Mouse (Mus musculus): ENCODE results near the gene Pias1. TPM values are rescaled to one million over a fixed set of nuclear protein-coding genes. Genes with fewer than 3 reads are reported as not detected.

Pias1 gene
- polyA plus RNA-seq (2014; fragmentation: Nextera tagmentation; extraction: Ambion mirVana): 54.6 and 61.1 TPM in 2 replicates

DNA sequence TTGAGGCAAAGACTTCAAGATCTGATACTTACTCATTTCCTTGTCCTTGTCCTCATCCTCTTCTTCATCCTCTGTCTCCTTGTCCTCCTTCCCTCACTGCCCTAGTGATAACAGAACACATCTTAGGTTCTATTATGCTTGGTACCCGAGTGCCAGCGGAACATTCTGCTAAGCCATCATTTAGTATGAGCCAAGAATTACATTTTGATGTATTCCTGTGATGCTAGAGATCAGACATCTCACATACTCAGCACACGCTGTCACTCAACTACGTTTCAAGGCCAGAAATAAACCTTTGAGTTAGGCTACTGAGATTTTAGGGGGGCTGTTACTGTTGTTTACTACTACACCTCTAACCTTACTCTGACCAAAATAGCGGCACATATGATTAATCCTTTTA lies at the start of gene Pias1:
TSS of gene Pias1 (minus strand) at position 101 of the 400 bp plus-strand sequence.
- H3K4me1 ChIP-seq (replicated peaks; ENCODE audit: control insufficient read depth, insufficient read depth, low read length): no peaks in the 10 kb centered on the region
- H3K9me3 ChIP-seq (ENCODE audit: control insufficient read depth, low read length): no peaks in the 10 kb centered on the region
- no peak within 1 kb of the TSS for H3K9ac ChIP-seq
- no peaks in the 10 kb centered on the region for H3K36me3 ChIP-seq (replicated peaks; ENCODE audit: control insufficient read depth, insufficient read depth)
- WGBS: 89% methylated on average over 5 of the region's 5 CpGs
- H3K27ac ChIP-seq: no peak within 1 kb of the TSS
- no peaks in the 10 kb centered on the region for H3K27me3 ChIP-seq (ENCODE audit: control insufficient read depth, insufficient read depth, low read length)
- H3K4me2 ChIP-seq (replicated peaks): no peak within 1 kb of the TSS
- H3K4me3 ChIP-seq (replicated peaks; ENCODE audit: low read length): no peak within 1 kb of the TSS
- no peak for DNase-seq (ENCODE audit: low spot score)
- no peak for ATAC-seq (ENCODE audit: low FRiP score)

DNA sequence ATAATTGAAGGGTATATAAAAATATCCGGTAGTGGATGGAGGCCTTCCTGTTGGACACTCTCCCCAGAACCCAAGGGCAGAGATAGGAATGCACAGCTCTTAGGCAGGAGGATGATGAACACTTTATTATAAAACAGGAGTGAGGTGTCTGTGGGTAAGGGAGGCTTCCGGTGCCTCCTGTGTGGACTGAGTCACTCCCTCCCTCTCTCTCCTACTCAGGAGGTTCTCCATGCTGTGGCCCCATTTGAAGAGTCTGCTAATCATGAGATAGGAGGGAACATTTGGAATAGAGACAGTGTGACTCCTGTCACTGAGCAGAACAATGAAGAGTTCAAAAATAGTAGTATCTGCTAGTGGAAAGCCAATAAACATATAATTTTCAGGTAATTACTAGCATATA lies 47.7 kb upstream of the Pias1 start:
- WGBS: 88% methylated on average over 2 of the region's 2 CpGs
- no peaks in the 10 kb centered on the region for H3K9me3 ChIP-seq (ENCODE audit: control insufficient read depth, low read length)
- no peaks in the 10 kb centered on the region for H3K36me3 ChIP-seq (replicated peaks; ENCODE audit: control insufficient read depth, insufficient read depth)
- H3K27me3 ChIP-seq (ENCODE audit: control insufficient read depth, insufficient read depth, low read length): no peaks in the 10 kb centered on the region
- H3K4me1 ChIP-seq (replicated peaks; ENCODE audit: control insufficient read depth, insufficient read depth, low read length): no peaks in the 10 kb centered on the region
- H3K4me2 ChIP-seq (replicated peaks): no peak overlapping the region
- H3K4me3 ChIP-seq (replicated peaks; ENCODE audit: low read length): no peak overlapping the region
- no peak for ATAC-seq (ENCODE audit: low FRiP score)
- no peak overlapping the region for H3K9ac ChIP-seq
- no peak overlapping the region for H3K27ac ChIP-seq
- DNase-seq (ENCODE audit: low spot score): no peak

DNA sequence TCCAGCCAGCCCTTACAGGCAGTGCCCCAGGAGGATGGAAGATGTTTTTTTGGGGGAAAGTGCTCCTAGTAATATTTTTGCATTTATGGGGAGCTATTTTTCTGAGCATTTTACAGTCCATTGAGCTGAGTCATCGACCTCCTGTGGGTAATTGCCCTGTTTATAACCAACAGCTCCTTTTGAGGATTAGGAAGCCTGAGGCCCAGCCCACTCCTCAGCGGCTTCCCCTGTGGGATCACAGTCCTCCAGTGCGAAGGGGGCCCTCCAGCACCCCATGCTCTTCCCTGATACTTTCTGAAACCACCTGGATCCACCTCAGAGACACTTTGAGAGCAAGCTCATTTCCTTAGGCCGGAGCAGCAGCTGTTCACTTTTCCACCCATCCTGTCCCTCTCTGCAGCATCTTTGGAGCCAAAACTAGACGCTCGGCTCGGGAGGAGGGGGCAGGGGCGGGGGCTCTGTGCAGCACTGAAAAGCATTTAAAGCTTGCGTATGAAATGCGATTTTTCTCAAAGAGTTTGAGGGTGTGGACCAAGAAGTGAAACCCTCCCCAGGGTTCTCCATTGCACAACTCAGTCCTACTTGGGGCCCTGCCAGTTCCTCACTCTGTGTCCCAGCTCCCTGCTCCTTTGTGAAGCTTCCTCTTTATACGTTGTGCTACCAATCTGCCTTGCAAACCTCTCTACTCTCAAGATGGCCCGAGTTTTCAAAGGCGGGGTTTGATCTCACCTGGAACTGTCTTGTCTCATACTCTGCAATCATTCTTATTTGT lies 43.5 kb upstream of the Pias1 start:
- ATAC-seq (ENCODE audit: low FRiP score) (no peak), DNase-seq (ENCODE audit: low spot score) (no peak)
- no peaks in the 10 kb centered on the region for H3K9me3 ChIP-seq (ENCODE audit: control insufficient read depth, low read length)
- no peaks in the 10 kb centered on the region for H3K27me3 ChIP-seq (ENCODE audit: control insufficient read depth, insufficient read depth, low read length)
- H3K27ac ChIP-seq: no peak overlapping the region
- no peaks in the 10 kb centered on the region for H3K36me3 ChIP-seq (replicated peaks; ENCODE audit: control insufficient read depth, insufficient read depth)
- no peak overlapping the region for H3K9ac ChIP-seq
- no peaks in the 10 kb centered on the region for H3K4me1 ChIP-seq (replicated peaks; ENCODE audit: control insufficient read depth, insufficient read depth, low read length)
- H3K4me2 ChIP-seq (replicated peaks): no peak overlapping the region
- WGBS: 70% methylated on average over 13 of the region's 13 CpGs
- no peak overlapping the region for H3K4me3 ChIP-seq (replicated peaks; ENCODE audit: low read length)

DNA sequence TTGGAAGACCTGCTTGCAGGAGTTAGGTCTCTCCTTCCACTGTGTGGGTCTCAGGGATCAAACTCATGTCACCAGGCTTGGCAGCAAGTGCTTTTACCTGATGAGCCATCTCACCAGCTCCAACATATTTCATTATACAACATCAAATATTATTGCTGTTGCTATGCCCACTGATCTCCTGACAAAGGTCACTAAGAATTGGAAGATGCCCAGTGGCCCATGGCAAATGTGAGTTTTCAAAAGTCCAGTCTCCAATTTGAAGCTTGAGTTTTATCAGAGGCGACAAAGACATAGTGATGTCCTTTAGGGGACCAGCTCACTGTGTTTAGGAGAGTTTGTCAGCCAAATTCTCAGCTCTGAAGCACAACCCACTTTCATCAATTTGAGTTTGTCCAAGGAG lies 34.8 kb upstream of the Pias1 start:
- Histone ChIP-seq H3K27me3 (ENCODE audit: control insufficient read depth, insufficient read depth, low read length) (no peaks in the 10 kb centered on the region), H3K9ac (no peak overlapping the region), H3K4me1 (replicated peaks; ENCODE audit: control insufficient read depth, insufficient read depth, low read length) (no peaks in the 10 kb centered on the region), H3K36me3 (replicated peaks; ENCODE audit: control insufficient read depth, insufficient read depth) (no peaks in the 10 kb centered on the region), H3K27ac (no peak overlapping the region), H3K9me3 (ENCODE audit: control insufficient read depth, low read length) (0 out of 2 replicates have a peak, but pooled peaks cover 1% of the 10 kb centered on the region), H3K4me2 (replicated peaks) (no peak overlapping the region), H3K4me3 (replicated peaks; ENCODE audit: low read length) (no peak overlapping the region)
- 89% methylated on average over 1 of the region's 1 CpGs for WGBS
- ATAC-seq (ENCODE audit: low FRiP score) (no peak), DNase-seq (ENCODE audit: low spot score) (no peak)

DNA sequence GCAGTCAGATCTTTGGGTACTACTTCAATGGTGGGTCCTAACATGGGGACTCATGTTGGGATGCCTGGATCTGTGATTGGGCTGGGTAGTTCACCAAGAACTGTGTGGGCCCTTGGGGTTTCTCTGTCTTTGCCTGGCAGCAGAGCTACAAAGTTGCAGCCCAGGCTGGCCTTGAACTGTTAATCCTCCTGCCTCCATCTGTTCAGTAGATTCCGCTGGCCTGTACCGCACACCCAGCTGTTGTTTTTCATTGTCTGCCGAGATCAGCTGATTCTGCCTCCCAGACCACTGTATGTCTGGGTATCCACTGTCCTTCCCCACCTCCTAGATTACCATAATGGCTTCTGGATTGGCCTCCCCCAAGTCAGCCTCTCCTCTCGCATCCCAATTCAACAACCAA lies 19.6 kb upstream of the Pias1 start:
- Histone ChIP-seq H3K9me3 (ENCODE audit: control insufficient read depth, low read length) (0 out of 2 replicates have a peak, but pooled peaks cover 2% of the 10 kb centered on the region), H3K9ac (no peak overlapping the region), H3K4me2 (replicated peaks) (no peak overlapping the region), H3K4me3 (replicated peaks; ENCODE audit: low read length) (no peak overlapping the region), H3K4me1 (replicated peaks; ENCODE audit: control insufficient read depth, insufficient read depth, low read length) (no peaks in the 10 kb centered on the region), H3K27ac (no peak overlapping the region), H3K27me3 (ENCODE audit: control insufficient read depth, insufficient read depth, low read length) (no peaks in the 10 kb centered on the region), H3K36me3 (replicated peaks; ENCODE audit: control insufficient read depth, insufficient read depth) (no peaks in the 10 kb centered on the region)
- no peak for DNase-seq (ENCODE audit: low spot score)
- ATAC-seq (ENCODE audit: low FRiP score): no peak
- WGBS: 93% methylated on average over 4 of the region's 4 CpGs

DNA sequence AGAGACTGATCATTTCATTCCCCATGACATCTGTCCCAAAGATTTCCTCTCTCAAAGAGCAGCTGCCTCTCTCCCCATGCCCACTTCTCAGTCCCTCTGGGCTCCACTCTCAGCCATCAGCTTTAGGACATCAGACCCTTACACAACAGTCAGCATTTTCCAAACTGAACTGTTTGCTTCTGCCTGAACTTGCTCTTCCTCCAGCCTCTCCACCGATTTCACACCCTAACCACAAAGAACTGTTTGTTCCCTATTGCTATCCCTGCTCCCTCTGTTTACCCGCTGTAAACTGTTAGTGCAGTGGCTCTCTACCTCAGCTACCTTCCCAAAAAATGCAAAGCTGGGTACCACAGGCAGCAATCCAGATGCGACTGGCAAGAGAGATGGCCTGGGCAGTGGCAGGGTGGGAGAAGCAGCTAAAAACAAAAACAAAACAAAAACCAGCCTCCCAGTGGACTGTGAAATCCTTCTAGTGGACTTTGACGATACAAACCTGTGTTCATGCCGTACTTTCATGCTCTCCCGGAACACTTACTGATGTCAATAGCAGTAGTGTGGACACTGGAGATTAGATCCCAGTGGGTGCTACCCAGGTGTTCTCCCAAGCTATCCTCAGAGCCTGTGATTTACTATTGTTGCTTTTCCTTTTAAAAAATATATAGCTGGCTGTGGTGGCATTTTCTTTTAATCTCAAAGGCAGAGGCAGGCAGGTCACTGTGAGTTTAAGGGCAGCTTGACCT lies 18.5 kb upstream of the Pias1 start:
- DNase-seq (ENCODE audit: low spot score) (no peak), ATAC-seq (ENCODE audit: low FRiP score) (no peak)
- H3K9me3 ChIP-seq (ENCODE audit: control insufficient read depth, low read length): 0 out of 2 replicates have a peak, but pooled peaks cover 2% of the 10 kb centered on the region
- H3K4me3 ChIP-seq (replicated peaks; ENCODE audit: low read length): no peak overlapping the region
- no peak overlapping the region for H3K27ac ChIP-seq
- H3K4me2 ChIP-seq (replicated peaks): no peak overlapping the region
- H3K36me3 ChIP-seq (replicated peaks; ENCODE audit: control insufficient read depth, insufficient read depth): no peaks in the 10 kb centered on the region
- 85% methylated on average over 6 of the region's 6 CpGs for WGBS
- no peaks in the 10 kb centered on the region for H3K4me1 ChIP-seq (replicated peaks; ENCODE audit: control insufficient read depth, insufficient read depth, low read length)
- no peaks in the 10 kb centered on the region for H3K27me3 ChIP-seq (ENCODE audit: control insufficient read depth, insufficient read depth, low read length)
- no peak overlapping the region for H3K9ac ChIP-seq

DNA sequence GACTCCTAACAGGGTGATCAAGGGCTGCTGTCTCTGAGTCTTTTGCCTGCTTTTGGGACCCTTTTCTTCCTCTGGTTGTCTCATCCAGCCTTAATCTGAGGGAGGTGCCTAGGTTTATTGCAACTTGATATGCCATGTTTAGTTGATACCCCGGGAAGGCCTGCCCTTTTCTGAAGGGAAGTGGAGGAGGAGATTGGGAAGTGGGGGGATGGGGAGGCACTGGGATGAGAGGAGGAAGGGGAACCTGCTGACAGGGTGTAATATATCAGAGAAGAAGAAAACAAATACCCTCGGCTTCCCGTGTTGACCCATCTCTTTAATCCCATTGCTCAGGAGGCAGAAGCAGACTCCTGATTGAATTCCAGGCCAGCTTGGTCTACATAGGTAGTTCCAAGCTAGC lies 10.8 kb upstream of the Pias1 start:
- no peaks in the 10 kb centered on the region for H3K36me3 ChIP-seq (replicated peaks; ENCODE audit: control insufficient read depth, insufficient read depth)
- no peak overlapping the region for H3K9ac ChIP-seq
- 66% methylated on average over 3 of the region's 3 CpGs for WGBS
- DNase-seq (ENCODE audit: low spot score): no peak
- no peak for ATAC-seq (ENCODE audit: low FRiP score)
- no peak overlapping the region for H3K27ac ChIP-seq
- no peaks in the 10 kb centered on the region for H3K27me3 ChIP-seq (ENCODE audit: control insufficient read depth, insufficient read depth, low read length)
- no peak overlapping the region for H3K4me2 ChIP-seq (replicated peaks)
- no peak overlapping the region for H3K4me3 ChIP-seq (replicated peaks; ENCODE audit: low read length)
- no peaks in the 10 kb centered on the region for H3K9me3 ChIP-seq (ENCODE audit: control insufficient read depth, low read length)
- H3K4me1 ChIP-seq (replicated peaks; ENCODE audit: control insufficient read depth, insufficient read depth, low read length): no peaks in the 10 kb centered on the region

DNA sequence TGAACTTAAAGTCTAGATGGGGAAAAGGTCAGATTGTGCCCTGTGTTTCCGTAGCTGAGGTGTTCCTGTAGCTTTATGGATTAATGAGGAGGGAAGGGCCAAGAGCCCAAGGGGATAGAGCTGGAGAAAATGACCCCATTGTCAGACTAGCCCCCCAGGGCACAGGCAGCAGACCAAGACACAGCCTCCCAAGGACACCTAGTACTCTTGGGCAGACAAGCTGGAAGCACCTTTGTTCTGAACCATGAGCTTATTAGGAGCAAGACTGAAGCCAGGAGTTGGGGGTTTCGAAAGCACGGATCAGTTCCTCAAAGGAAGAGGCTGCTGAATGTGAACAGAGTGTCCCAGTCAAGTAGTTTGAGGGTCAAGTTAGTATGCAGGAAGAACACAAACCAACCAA lies 9.9 kb upstream of the Pias1 start:
- ATAC-seq (ENCODE audit: low FRiP score): no peak
- Histone ChIP-seq H3K9ac (no peak overlapping the region), H3K9me3 (ENCODE audit: control insufficient read depth, low read length) (no peaks in the 10 kb centered on the region)

DNA sequence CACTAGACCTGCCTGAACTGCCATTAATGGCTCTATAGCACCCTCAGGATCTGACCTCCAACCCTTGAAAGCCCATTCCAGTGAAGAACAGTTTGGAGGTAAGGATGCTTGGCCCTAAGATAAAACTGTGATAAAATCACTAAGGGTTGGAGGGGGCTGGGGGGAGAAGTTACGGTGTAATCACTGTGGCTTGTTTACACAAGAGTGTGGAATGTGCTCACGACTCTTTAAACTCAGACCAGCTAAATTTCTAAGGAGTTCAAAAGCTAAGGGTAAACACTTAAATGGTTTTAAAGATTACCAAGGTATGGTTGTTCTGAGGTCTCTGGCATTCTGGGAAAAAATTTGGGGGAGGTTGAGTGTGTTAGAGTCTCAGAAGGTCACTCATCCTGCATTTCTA lies 7.5 kb upstream of the Pias1 start:
- Histone ChIP-seq H3K4me1 (replicated peaks; ENCODE audit: control insufficient read depth, insufficient read depth, low read length) (no peaks in the 10 kb centered on the region), H3K27me3 (ENCODE audit: control insufficient read depth, insufficient read depth, low read length) (no peaks in the 10 kb centered on the region), H3K9me3 (ENCODE audit: control insufficient read depth, low read length) (no peaks in the 10 kb centered on the region), H3K4me3 (replicated peaks; ENCODE audit: low read length) (no peak overlapping the region), H3K9ac (no peak overlapping the region), H3K36me3 (replicated peaks; ENCODE audit: control insufficient read depth, insufficient read depth) (no peaks in the 10 kb centered on the region), H3K4me2 (replicated peaks) (no peak overlapping the region), H3K27ac (no peak overlapping the region)
- no peak for ATAC-seq (ENCODE audit: low FRiP score)
- WGBS: 75% methylated on average over 2 of the region's 2 CpGs
- DNase-seq (ENCODE audit: low spot score): no peak

More for the DNA sequence above, 9.9 kb upstream of the Pias1 start:
- no peak overlapping the region for H3K4me3 ChIP-seq (replicated peaks; ENCODE audit: low read length)
- no peak for DNase-seq (ENCODE audit: low spot score)
- H3K36me3 ChIP-seq (replicated peaks; ENCODE audit: control insufficient read depth, insufficient read depth): no peaks in the 10 kb centered on the region
- 89% methylated on average over 3 of the region's 3 CpGs for WGBS
- H3K4me2 ChIP-seq (replicated peaks): no peak overlapping the region
- no peak overlapping the region for H3K27ac ChIP-seq
- no peaks in the 10 kb centered on the region for H3K27me3 ChIP-seq (ENCODE audit: control insufficient read depth, insufficient read depth, low read length)
- no peaks in the 10 kb centered on the region for H3K4me1 ChIP-seq (replicated peaks; ENCODE audit: control insufficient read depth, insufficient read depth, low read length)

Data from hindbrain, embryonic 14.5 days (tissue).